Mouse (Mus musculus): Measurements from ENCODE around the gene D430042O09Rik.

GRCm38 (mm10) chr7:125707186-125707585, 502 bp upstream of the D430042O09Rik start:
- TF ChIP-seq POLR2A (IDR thresholded peaks at IDR 0.05; ENCODE audit: low read depth, low read length) = no peak
- TF ChIP-seq ZNF384 (IDR thresholded peaks at IDR 0.05; ENCODE audit: low read depth, low read length) = no peak
- no peak for TF ChIP-seq EP300 (IDR thresholded peaks at IDR 0.05; ENCODE audit: low read length)
- TF ChIP-seq GABPA (IDR thresholded peaks at IDR 0.05; ENCODE audit: insufficient replicate concordance, low read depth, low read length) = no peak
- TF ChIP-seq CTCF (conservative IDR thresholded peaks at IDR 0.05 in 1 of 2, IDR thresholded peaks at IDR 0.05 in 1 of 2; ENCODE audit: low read depth in 2 of 2, low read length in 2 of 2) = no peak
- no peak for TF ChIP-seq ZKSCAN1 (IDR thresholded peaks at IDR 0.05; ENCODE audit: borderline replicate concordance, low read depth, low read length)
- no peak for TF ChIP-seq ZC3H11A (IDR thresholded peaks at IDR 0.05; ENCODE audit: low read depth, low read length)
- no peak for TF ChIP-seq HCFC1 (IDR thresholded peaks at IDR 0.05; ENCODE audit: low read depth, low read length)
- no peak for TF ChIP-seq ETS1 (conservative IDR thresholded peaks at IDR 0.05; ENCODE audit: low read depth, low read length)
